Mouse (Mus musculus): ENCODE measurements around the gene Large1. TPM values are rescaled to one million over a fixed set of nuclear protein-coding genes. Genes with fewer than 3 reads are reported as not detected.
"Not testable (repeated sequence)": the region's sequence is repeated elsewhere in the genome, so short reads cannot be mapped to it uniquely, and the experiment has no call there.

The Large1 gene
- polyA plus RNA-seq, 1 experiment from 2014 or later = 7.3 TPM

DNA sequence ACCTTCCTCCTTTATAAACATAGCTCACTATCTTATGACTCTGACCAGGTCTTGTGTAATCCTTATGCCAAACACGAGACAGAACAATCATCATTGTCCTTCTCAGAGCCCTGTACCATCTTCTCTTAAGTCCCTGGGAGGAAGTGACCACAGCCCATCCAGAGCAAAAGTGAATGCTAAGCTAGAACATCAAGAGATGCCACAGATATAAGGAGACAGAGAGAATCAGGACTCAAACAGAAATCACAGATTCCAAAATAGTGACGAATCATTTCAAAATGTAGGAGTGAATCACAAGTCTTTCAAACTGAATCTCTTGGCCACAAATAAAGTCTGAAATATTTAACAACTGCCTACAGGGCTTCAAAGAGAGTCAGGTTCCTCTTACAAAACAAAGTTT is 63.5 kb downstream of the Large1 start:
- no peaks in the 10 kb centered on the region for H3K4me1 ChIP-seq (replicated peaks)
- H3K4me3 ChIP-seq = no peak overlapping the region
- H3K36me3 ChIP-seq = no peaks in the 10 kb centered on the region
- WGBS = 85% methylated on average over 2 of the region's 2 CpGs
- no peaks in the 10 kb centered on the region for H3K27me3 ChIP-seq (ENCODE audit: insufficient read depth, poor library complexity, severe bottlenecking)
- H3K9me3 ChIP-seq = no peaks in the 10 kb centered on the region
- H3K27ac ChIP-seq = no peak overlapping the region
- no peak for DNase-seq (ENCODE audit: low spot score)

DNA sequence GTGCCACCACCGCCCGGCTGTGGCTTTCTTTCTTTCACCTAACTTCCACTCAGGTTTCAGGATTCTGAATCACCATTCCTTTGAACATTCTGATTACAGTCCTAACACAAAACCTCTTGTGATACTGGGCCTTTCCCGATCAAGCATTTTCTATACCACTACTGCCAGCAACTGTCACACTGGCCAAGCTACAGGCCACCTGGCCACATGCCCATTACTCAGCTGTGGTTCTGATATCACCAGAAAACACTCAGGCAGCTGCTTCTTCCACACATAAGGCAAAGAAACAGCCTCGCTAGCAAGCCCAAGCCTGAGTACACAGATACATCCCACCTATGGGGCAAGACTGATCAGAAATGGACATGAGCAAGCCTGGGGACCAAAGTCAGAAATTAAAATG is 71.3 kb downstream of the Large1 start:
- no peak for DNase-seq (ENCODE audit: low spot score)
- Histone ChIP-seq H3K9me3 (no peaks in the 10 kb centered on the region), H3K27me3 (ENCODE audit: insufficient read depth, poor library complexity, severe bottlenecking) (no peaks in the 10 kb centered on the region), H3K4me1 (replicated peaks) (no peaks in the 10 kb centered on the region), H3K27ac (no peak overlapping the region), H3K4me3 (no peak overlapping the region), H3K36me3 (no peaks in the 10 kb centered on the region)
- 98% methylated on average over 4 of the region's 4 CpGs for WGBS

DNA sequence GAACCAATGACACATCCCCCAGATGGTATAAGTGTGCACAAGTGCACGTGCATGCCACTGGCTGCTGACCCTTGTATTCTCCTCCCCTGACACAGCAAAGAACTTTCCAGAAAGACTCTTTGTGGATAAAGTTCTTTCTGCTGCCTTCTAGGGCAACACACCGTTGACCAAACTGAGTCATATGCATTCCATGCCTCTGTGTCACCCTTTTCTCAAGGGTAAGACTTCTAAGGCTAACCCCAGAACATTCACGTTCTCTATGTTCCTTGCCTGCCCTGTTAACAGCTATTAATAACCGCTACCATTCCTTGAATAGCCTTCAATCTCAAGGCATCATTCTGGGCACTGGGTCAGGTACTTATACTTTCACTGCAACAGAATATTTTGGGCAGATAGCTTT is 77.3 kb downstream of the Large1 start:
- Histone ChIP-seq H3K27me3 (ENCODE audit: insufficient read depth, poor library complexity, severe bottlenecking) (no peaks in the 10 kb centered on the region), H3K27ac (no peak overlapping the region), H3K4me3 (no peak overlapping the region), H3K36me3 (no peaks in the 10 kb centered on the region), H3K4me1 (replicated peaks) (no peaks in the 10 kb centered on the region), H3K9me3 (no peaks in the 10 kb centered on the region)
- WGBS = 92% methylated on average over 4 of the region's 4 CpGs
- no peak for DNase-seq (ENCODE audit: low spot score)

DNA sequence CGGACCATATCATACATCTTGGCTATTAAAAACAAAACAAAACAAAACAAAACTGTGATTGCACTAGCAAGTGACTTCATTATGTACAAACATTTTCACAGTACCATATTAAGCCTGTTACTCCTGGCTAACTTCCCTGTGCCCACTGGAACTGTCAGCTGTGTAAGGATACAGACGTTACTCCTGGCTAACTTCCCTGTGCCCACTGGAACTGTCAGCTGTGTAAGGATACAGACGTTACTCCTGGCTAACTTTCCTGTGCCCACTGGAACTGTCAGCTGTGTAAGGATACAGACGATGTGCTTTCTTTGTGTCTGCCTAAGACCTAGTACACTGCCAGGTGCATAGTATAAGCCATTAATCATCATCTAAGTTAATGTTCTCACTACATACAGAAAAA is 77.9 kb downstream of the Large1 start:
- H3K9me3 ChIP-seq; H3K4me1 ChIP-seq (replicated peaks); H3K36me3 ChIP-seq; DNase-seq (ENCODE audit: low spot score); H3K27ac ChIP-seq; H3K4me3 ChIP-seq; H3K27me3 ChIP-seq (ENCODE audit: insufficient read depth, poor library complexity, severe bottlenecking): not testable (repeated sequence)
- WGBS = 92% methylated on average over 4 of the region's 4 CpGs

DNA sequence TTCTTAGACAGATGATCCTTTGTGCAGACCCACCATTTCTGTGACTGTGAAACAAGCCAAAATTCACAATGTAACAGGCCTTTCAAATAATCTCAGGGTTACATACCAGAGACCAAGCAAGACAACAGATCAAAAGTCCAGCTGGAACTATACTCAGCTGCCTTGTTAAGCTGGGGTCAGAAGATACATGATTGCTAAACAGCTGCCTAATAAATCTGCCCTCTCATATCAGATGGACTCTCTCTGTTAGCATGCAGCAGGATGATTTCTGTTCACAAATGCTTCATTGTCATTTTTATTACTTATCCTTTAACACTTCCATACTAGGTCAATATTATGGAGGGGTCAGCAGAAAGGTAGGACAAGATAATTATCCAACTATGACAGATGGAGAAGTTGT is 80.2 kb downstream of the Large1 start:
- Histone ChIP-seq H3K36me3 (no peaks in the 10 kb centered on the region), H3K4me1 (replicated peaks) (no peaks in the 10 kb centered on the region), H3K27me3 (ENCODE audit: insufficient read depth, poor library complexity, severe bottlenecking) (no peaks in the 10 kb centered on the region), H3K27ac (no peak overlapping the region), H3K4me3 (no peak overlapping the region), H3K9me3 (0 out of 2 replicates have a peak, but pooled peaks cover 4% of the 10 kb centered on the region)
- no peak for DNase-seq (ENCODE audit: low spot score)

DNA sequence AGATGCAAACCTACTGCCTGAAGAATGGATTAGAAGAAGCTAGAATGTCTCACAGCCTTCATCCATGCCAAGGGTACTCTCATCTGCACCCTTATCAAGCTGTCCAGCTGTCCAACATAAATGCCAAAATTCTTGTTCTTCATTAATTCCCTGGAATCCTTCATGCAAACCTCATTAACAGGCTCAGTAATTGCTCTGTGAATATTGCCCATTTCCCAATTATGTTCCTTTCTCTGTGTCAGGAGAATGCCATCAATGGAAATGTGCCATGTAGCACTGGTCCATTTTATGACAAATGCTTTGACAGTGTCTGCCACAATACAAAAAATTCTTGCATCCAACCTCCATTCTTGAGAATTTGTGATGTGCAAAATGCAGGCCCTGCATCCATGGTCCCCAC is 82.3 kb downstream of the Large1 start:
- Histone ChIP-seq H3K27ac (no peak overlapping the region), H3K9me3 (peaks cover 11% of the 10 kb centered on the region; the same call in 1 of the 2 replicates), H3K27me3 (ENCODE audit: insufficient read depth, poor library complexity, severe bottlenecking) (no peaks in the 10 kb centered on the region), H3K4me3 (no peak overlapping the region), H3K36me3 (no peaks in the 10 kb centered on the region), H3K4me1 (replicated peaks) (no peaks in the 10 kb centered on the region)
- no peak for DNase-seq (ENCODE audit: low spot score)

DNA sequence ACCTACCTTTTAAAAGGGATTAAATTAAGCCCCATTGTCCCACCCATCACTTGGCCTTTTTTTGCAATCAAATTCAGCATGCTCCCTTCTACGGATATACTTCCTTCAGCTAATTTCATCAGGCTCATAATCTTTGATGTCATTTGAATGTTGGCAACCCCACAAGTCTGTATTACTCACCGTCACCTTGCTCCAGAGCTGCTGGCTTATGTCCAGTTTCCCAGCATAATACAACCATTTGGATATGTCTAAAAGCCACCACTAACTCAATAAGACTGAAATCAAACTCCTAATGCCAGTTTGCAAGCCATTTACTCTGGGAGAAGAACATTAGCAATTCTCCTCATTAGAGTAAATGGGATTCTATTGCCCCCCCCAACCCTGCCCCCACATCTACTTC is 95.4 kb downstream of the Large1 start:
- no peak overlapping the region for H3K4me3 ChIP-seq
- H3K27me3 ChIP-seq (ENCODE audit: insufficient read depth, poor library complexity, severe bottlenecking) = no peaks in the 10 kb centered on the region
- peaks cover 9% of the 10 kb centered on the region for H3K36me3 ChIP-seq
- no peaks in the 10 kb centered on the region for H3K4me1 ChIP-seq (replicated peaks)
- H3K9me3 ChIP-seq = peaks cover 17% of the 10 kb centered on the region
- no peak for DNase-seq (ENCODE audit: low spot score)
- 93% methylated on average over 2 of the region's 2 CpGs for WGBS
- H3K27ac ChIP-seq = no peak overlapping the region

DNA sequence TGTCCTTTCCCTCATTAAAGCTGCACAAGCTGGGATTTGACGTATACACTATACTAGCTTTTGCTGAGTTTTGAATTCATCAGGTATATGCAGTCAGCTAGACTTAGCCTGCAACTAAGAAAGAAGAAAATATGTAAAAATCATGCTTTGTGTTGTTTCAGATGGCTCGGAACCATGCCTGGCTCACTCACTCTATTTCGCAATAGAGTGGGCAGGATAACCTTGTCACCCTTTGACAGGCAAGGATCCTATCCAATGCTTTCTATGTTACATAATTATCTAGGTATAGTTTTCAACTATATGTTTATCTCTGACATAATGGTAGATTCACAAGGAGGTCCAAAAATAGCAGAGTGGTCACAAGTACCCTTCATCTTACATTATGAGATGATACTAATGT is 109.2 kb downstream of the Large1 start:
- H3K4me1 ChIP-seq (replicated peaks) = no peaks in the 10 kb centered on the region
- WGBS = 95% methylated on average over 3 of the region's 3 CpGs
- no peaks in the 10 kb centered on the region for H3K27me3 ChIP-seq (ENCODE audit: insufficient read depth, poor library complexity, severe bottlenecking)
- H3K4me3 ChIP-seq = no peak overlapping the region
- peaks cover 30% of the 10 kb centered on the region; the same call in 1 of the 2 replicates for H3K9me3 ChIP-seq
- no peak overlapping the region for H3K27ac ChIP-seq
- peaks cover 2% of the 10 kb centered on the region; the same call in 1 of the 2 replicates for H3K36me3 ChIP-seq
- DNase-seq (ENCODE audit: low spot score) = no peak

DNA sequence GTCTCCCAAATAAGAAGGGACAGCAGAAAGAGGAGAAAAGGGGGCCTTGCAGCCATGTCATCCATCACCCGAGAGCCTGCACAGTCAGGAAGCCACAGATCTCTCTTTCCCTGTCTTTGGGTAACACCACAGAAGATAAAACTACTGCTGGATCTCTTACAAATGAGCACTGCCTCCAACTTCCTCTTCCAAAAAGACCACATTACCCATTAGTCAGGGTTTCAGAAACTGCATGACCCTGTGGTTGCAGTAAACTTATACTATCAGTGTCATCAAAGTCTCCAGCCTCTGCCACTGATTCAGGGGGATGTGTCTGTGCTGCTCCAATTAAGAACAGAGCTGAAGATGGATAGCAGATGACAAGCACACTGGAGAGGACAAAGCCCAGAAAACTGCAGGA is 111.3 kb downstream of the Large1 start:
- H3K27ac ChIP-seq = no peak overlapping the region
- 83% methylated on average over 1 of the region's 1 CpGs for WGBS
- H3K4me1 ChIP-seq (replicated peaks) = no peaks in the 10 kb centered on the region

DNA sequence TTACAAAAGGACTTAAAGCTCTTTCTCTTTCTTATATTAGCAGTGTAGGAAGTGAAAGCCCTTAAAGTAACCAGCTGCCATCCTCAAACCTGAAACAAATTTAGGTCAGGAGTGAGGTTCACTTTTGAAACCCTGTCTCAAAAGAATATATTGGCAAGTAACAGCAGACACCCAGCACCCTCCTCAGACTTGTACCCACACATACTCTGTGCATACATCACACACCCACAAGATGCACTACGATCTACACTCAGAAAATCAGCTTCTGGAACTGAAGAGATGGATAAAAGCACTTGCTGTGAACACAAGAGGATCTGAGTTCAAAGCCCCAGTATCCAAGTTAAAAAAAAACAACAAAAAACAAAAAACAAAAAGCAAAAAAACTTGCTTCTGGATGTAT is 119.1 kb downstream of the Large1 start:
- no peaks in the 10 kb centered on the region for H3K4me1 ChIP-seq (replicated peaks)
- H3K4me3 ChIP-seq = no peak overlapping the region
- DNase-seq (ENCODE audit: low spot score) = no peak
- no peaks in the 10 kb centered on the region for H3K27me3 ChIP-seq (ENCODE audit: insufficient read depth, poor library complexity, severe bottlenecking)
- no peaks in the 10 kb centered on the region for H3K36me3 ChIP-seq
- no peak overlapping the region for H3K27ac ChIP-seq
- 96% methylated on average over 1 of the region's 1 CpGs for WGBS
- H3K9me3 ChIP-seq = no peaks in the 10 kb centered on the region

More for the DNA sequence above, 111.3 kb downstream of the Large1 start:
- Histone ChIP-seq H3K4me3 (no peak overlapping the region), H3K27me3 (ENCODE audit: insufficient read depth, poor library complexity, severe bottlenecking) (no peaks in the 10 kb centered on the region), H3K36me3 (peaks cover 2% of the 10 kb centered on the region; the same call in 1 of the 2 replicates), H3K9me3 (peaks cover 30% of the 10 kb centered on the region; the same call in 1 of the 2 replicates)
- DNase-seq (ENCODE audit: low spot score) = no peak

DNA sequence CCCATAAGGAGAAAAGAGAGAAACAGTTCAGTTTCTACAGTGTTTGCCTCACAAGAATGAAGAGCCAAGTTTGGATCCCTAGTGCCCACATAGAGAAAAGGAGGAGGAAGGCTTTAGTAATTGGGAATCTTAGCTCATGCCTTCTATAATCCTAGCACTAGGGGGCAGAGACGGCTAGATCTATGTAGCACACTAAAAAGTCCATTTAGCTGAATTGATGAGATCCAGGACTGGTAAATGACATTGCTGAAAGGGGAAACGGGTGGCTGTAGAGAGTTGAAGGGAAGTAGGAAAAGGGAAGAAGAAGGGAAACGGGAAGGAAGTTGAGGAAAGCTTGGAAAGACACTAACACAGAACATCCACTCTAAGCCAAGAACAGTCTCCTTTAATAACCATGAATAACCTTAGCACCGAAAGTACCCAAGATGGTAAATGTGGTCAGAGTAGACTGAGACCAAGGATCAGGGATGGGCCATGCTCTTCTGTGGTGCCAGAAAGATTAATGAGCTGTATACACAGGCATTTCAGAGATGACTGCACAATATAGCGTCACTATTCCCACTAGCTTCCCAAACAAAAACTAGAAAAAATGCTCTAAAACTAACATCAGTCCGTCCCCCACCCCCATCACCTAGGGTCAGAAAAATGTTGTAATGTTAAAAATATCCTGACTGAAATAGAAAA is 119.8 kb downstream of the Large1 start:
- DNase-seq (ENCODE audit: low spot score) = peak; percentile 3
- WGBS = 69% methylated on average over 6 of the region's 6 CpGs
- Histone ChIP-seq H3K4me3 (no peak overlapping the region), H3K4me1 (replicated peaks) (no peaks in the 10 kb centered on the region), H3K36me3 (no peaks in the 10 kb centered on the region), H3K9me3 (no peaks in the 10 kb centered on the region), H3K27me3 (ENCODE audit: insufficient read depth, poor library complexity, severe bottlenecking) (no peaks in the 10 kb centered on the region), H3K27ac (no peak overlapping the region)

DNA sequence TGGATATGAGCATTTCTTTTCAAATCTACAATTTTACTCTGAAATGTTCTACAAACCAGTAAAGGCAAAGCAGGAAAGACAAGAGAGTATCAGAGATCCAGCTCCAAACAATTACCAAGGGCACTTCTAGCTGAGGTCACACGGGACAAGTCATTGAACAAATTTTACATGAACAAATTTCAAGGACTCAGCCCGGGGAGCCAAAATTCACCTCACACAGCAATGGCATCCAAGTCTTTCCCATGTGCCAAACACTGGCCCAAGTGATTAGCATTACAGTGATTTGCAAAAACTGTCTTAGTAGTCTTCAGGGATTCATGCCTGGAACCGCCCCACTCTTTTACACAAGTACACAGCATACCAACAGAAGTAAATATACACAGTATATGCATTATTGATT is 126.5 kb downstream of the Large1 start:
- Histone ChIP-seq H3K36me3 (no peaks in the 10 kb centered on the region), H3K27me3 (ENCODE audit: insufficient read depth, poor library complexity, severe bottlenecking) (no peaks in the 10 kb centered on the region), H3K9me3 (no peaks in the 10 kb centered on the region), H3K27ac (no peak overlapping the region), H3K4me3 (no peak overlapping the region), H3K4me1 (replicated peaks) (no peaks in the 10 kb centered on the region)
- 92% methylated on average over 3 of the region's 3 CpGs for whole genome bisulfite sequencing
- DNase-seq (ENCODE audit: low spot score) = no peak

DNA sequence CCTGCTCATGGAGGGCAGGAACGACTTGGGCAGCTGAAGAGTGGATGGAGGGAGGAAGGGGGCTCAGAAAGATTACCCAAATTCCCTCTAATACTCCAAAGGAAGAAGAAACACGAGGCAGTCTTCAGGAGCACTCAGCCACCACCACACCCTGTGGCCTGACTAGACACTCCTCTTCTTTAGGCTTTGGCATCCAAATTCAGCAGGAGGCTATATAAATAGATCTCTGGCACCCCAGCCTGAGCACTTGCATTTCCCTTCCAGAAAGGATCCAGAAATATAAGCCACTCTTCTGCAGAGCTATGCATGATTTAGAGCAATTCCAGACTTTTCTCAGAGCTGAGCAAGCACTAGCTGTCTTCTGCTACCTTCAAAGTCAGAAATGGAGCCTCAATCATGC is 127.7 kb downstream of the Large1 start:
- DNase-seq (ENCODE audit: low spot score) = no peak
- no peaks in the 10 kb centered on the region for H3K9me3 ChIP-seq
- 65% methylated on average over 2 of the region's 2 CpGs for WGBS
- no peak overlapping the region for H3K4me3 ChIP-seq
- no peaks in the 10 kb centered on the region for H3K4me1 ChIP-seq (replicated peaks)
- H3K27me3 ChIP-seq (ENCODE audit: insufficient read depth, poor library complexity, severe bottlenecking) = no peaks in the 10 kb centered on the region
- no peak overlapping the region for H3K27ac ChIP-seq
- H3K36me3 ChIP-seq = no peaks in the 10 kb centered on the region

Data from hindbrain, embryonic 10.5 days (tissue).